Mouse (Mus musculus) midbrain, embryonic 10.5 days (tissue): ENCODE measurements around the gene Nop16. TPM values are rescaled to one million over a fixed set of nuclear protein-coding genes. Genes with fewer than 3 reads are reported as not detected.
A peak's percentile ranks its signal among the peaks of the same experiment; 100 is the strongest.

ENCODE experiments used
- DNase-seq: peaks from one replicate; pipeline ENCODE4 v3.0.0-alpha.2; 2017; ENCODE audit warnings: low spot score
- H3K27ac ChIP-seq: fragments of 300-500 bp; sonication (generic); replicated peaks from 2 replicates; pipeline ENCODE4 v1.5.1; 2016; ENCODE audit warnings: mild to moderate bottlenecking
- H3K27me3 ChIP-seq: fragments of 300-500 bp; sonication (generic); 2 replicates; pipeline ENCODE4 v1.6.1; 2016; ENCODE audit warnings: low read depth, mild to moderate bottlenecking; ENCODE audit not compliant: poor library complexity, severe bottlenecking
- H3K36me3 ChIP-seq: fragments of 300-500 bp; sonication (generic); 2 replicates; pipeline ENCODE4 v1.6.1; 2016; ENCODE audit warnings: mild to moderate bottlenecking, moderate library complexity
- H3K4me1 ChIP-seq: fragments of 300-500 bp; sonication (generic); 2 replicates; pipeline ENCODE4 v1.6.1; 2016
- H3K4me3 ChIP-seq: fragments of 300-500 bp; sonication (generic); 2 replicates; pipeline ENCODE4 v1.5.1; 2016; ENCODE audit warnings: mild to moderate bottlenecking, moderate library complexity
- H3K9me3 ChIP-seq: fragments of 300-500 bp; sonication (generic); replicated peaks from 2 replicates; pipeline ENCODE4 v1.6.1; 2016; ENCODE audit warnings: mild to moderate bottlenecking
- WGBS: fragments of 180-500 bp; shearing (Covaris S2); methylation state at CpG from one replicate; pipeline ENCODE4 v1.1.7; 2016; 5-methylcytosine and 5-hydroxymethylcytosine counted together
- polyA plus RNA-seq: library from polyadenylated mRNA; unstranded; fragments of >200 nt; fragmentation: Nextera tagmentation; extraction: Ambion mirVana; gene quantifications from 2 replicates; pipeline ENCODE4 v1.2.1, GENCODE M21; 2016

The Nop16 gene
- polyA plus RNA-seq, 1 experiment from 2014 or later = 105 TPM

GRCm38 (mm10) chr13:54609301-54609700 lies 19.4 kb upstream of the Nop16 start:
- no peak overlapping the region for H3K27ac ChIP-seq
- no peaks in the 10 kb centered on the region for H3K9me3 ChIP-seq
- DNase-seq = no peak
- no peaks in the 10 kb centered on the region for H3K36me3 ChIP-seq
- WGBS = 19% methylated on average over 1 of the region's 1 CpGs
- peaks cover 64% of the 10 kb centered on the region for H3K27me3 ChIP-seq
- H3K4me1 ChIP-seq = peaks cover 32% of the 10 kb centered on the region
- H3K4me3 ChIP-seq = no peak overlapping the region

- no peak for DNase-seq
- Histone ChIP-seq H3K27me3 (peaks cover 65% of the 10 kb centered on the region), H3K9me3 (no peaks in the 10 kb centered on the region), H3K36me3 (no peaks in the 10 kb centered on the region), H3K4me1 (peaks cover 38% of the 10 kb centered on the region), H3K4me3 (no peak overlapping the region), H3K27ac (no peak overlapping the region)
- WGBS = 10% methylated on average over 8 of the region's 8 CpGs
These were observed 18.8 kb upstream of the Nop16 start for GRCm38 (mm10) chr13:54608666-54609065.

- peaks cover 45% of the 10 kb centered on the region for H3K4me1 ChIP-seq
- WGBS = 84% methylated on average over 3 of the region's 3 CpGs
- no peak overlapping the region for H3K4me3 ChIP-seq
- DNase-seq = no peak
- no peak overlapping the region for H3K27ac ChIP-seq
- peaks cover 65% of the 10 kb centered on the region for H3K27me3 ChIP-seq
- no peaks in the 10 kb centered on the region for H3K9me3 ChIP-seq
- H3K36me3 ChIP-seq = no peaks in the 10 kb centered on the region
These were observed 18.1 kb upstream of the Nop16 start for GRCm38 (mm10) chr13:54608002-54608401.

- no peak overlapping the region for H3K4me3 ChIP-seq
- no peaks in the 10 kb centered on the region for H3K9me3 ChIP-seq
- WGBS = 80% methylated on average over 5 of the region's 5 CpGs
- peaks cover 50% of the 10 kb centered on the region for H3K4me1 ChIP-seq
- no peaks in the 10 kb centered on the region for H3K36me3 ChIP-seq
- no peak for DNase-seq
- peaks cover 70% of the 10 kb centered on the region for H3K27me3 ChIP-seq
- H3K27ac ChIP-seq = no peak overlapping the region
These were observed 17.3 kb upstream of the Nop16 start for GRCm38 (mm10) chr13:54607204-54607603.

- Histone ChIP-seq H3K27ac (no peak overlapping the region), H3K36me3 (no peaks in the 10 kb centered on the region), H3K27me3 (peaks cover 76% of the 10 kb centered on the region), H3K9me3 (no peaks in the 10 kb centered on the region), H3K4me3 (no peak overlapping the region), H3K4me1 (peaks cover 36% of the 10 kb centered on the region)
- 78% methylated on average over 5 of the region's 5 CpGs for WGBS
- DNase-seq = no peak
These were observed 15.5 kb upstream of the Nop16 start for GRCm38 (mm10) chr13:54605426-54605825.

GRCm38 (mm10) chr13:54604221-54604620 lies 14.3 kb upstream of the Nop16 start:
- no peak overlapping the region for H3K4me3 ChIP-seq
- no peaks in the 10 kb centered on the region for H3K9me3 ChIP-seq
- peaks cover 64% of the 10 kb centered on the region for H3K27me3 ChIP-seq
- no peak for DNase-seq
- peaks cover 6% of the 10 kb centered on the region; the same call in 1 of the 2 replicates for H3K36me3 ChIP-seq
- H3K27ac ChIP-seq = no peak overlapping the region
- WGBS = 40% methylated on average over 4 of the region's 4 CpGs
- peaks cover 30% of the 10 kb centered on the region for H3K4me1 ChIP-seq

- no peak overlapping the region for H3K4me3 ChIP-seq
- peaks cover 23% of the 10 kb centered on the region for H3K4me1 ChIP-seq
- H3K27ac ChIP-seq = no peak overlapping the region
- H3K36me3 ChIP-seq = peaks cover 12% of the 10 kb centered on the region; the same call in 1 of the 2 replicates
- H3K27me3 ChIP-seq = peaks cover 56% of the 10 kb centered on the region
- H3K9me3 ChIP-seq = 0 out of 2 replicates have a peak, but pooled peaks cover 2% of the 10 kb centered on the region
- DNase-seq = no peak
These were observed 13.6 kb upstream of the Nop16 start for GRCm38 (mm10) chr13:54603501-54603900.

GRCm38 (mm10) chr13:54602639-54603111 lies 12.8 kb upstream of the Nop16 start:
- H3K4me1 ChIP-seq = peaks cover 22% of the 10 kb centered on the region
- WGBS = 67% methylated on average over 3 of the region's 3 CpGs
- no peak overlapping the region for H3K27ac ChIP-seq
- no peak overlapping the region for H3K4me3 ChIP-seq
- peaks cover 50% of the 10 kb centered on the region for H3K27me3 ChIP-seq
- H3K9me3 ChIP-seq = 0 out of 2 replicates have a peak, but pooled peaks cover 2% of the 10 kb centered on the region
- DNase-seq = no peak
- H3K36me3 ChIP-seq = peaks cover 19% of the 10 kb centered on the region; the same call in 1 of the 2 replicates

GRCm38 (mm10) chr13:54598622-54599143 lies 8.8 kb upstream of the Nop16 start:
- Histone ChIP-seq H3K27me3 (peaks cover 17% of the 10 kb centered on the region), H3K4me1 (peaks cover 12% of the 10 kb centered on the region), H3K27ac (no peak overlapping the region), H3K9me3 (0 out of 2 replicates have a peak, but pooled peaks cover 2% of the 10 kb centered on the region), H3K4me3 (no peak overlapping the region), H3K36me3 (peaks cover 25% of the 10 kb centered on the region; the same call in 1 of the 2 replicates)
- DNase-seq = no peak
- WGBS = 89% methylated on average over 12 of the region's 12 CpGs

- 0 out of 2 replicates have a peak, but pooled peaks cover 2% of the 10 kb centered on the region for H3K9me3 ChIP-seq
- 79% methylated on average over 5 of the region's 5 CpGs for WGBS
- no peak overlapping the region for H3K27ac ChIP-seq
- DNase-seq = no peak
- peaks cover 8% of the 10 kb centered on the region for H3K27me3 ChIP-seq
- peaks cover 27% of the 10 kb centered on the region; the same call in 1 of the 2 replicates for H3K36me3 ChIP-seq
- H3K4me3 ChIP-seq = no peak overlapping the region
- H3K4me1 ChIP-seq = peaks cover under 1% of the 10 kb centered on the region; the same call in 1 of the 2 replicates
These were observed 7.0 kb upstream of the Nop16 start for GRCm38 (mm10) chr13:54596870-54597269.

GRCm38 (mm10) chr13:54596107-54596690 lies 6.3 kb upstream of the Nop16 start:
- 88% methylated on average over 8 of the region's 8 CpGs for WGBS
- no peak overlapping the region; the same call in 1 of the 2 replicates for H3K27ac ChIP-seq
- H3K4me1 ChIP-seq = peaks cover 7% of the 10 kb centered on the region
- H3K9me3 ChIP-seq = 0 out of 2 replicates have a peak, but pooled peaks cover 2% of the 10 kb centered on the region
- peaks cover 4% of the 10 kb centered on the region; the same call in 1 of the 2 replicates for H3K27me3 ChIP-seq
- no peak overlapping the region for H3K4me3 ChIP-seq
- peaks cover 27% of the 10 kb centered on the region; the same call in 1 of the 2 replicates for H3K36me3 ChIP-seq
- no peak for DNase-seq

- Histone ChIP-seq H3K27ac (no peak overlapping the region), H3K4me3 (no peak overlapping the region), H3K27me3 (no peaks in the 10 kb centered on the region), H3K36me3 (peaks cover 17% of the 10 kb centered on the region), H3K4me1 (peaks cover 22% of the 10 kb centered on the region), H3K9me3 (no peaks in the 10 kb centered on the region)
- no peak for DNase-seq
- 87% methylated on average over 11 of the region's 11 CpGs for WGBS
These were observed 3.7 kb upstream of the Nop16 start for GRCm38 (mm10) chr13:54593617-54594016.

- DNase-seq = no peak
- H3K27me3 ChIP-seq = no peaks in the 10 kb centered on the region
- peaks cover 26% of the 10 kb centered on the region for H3K4me1 ChIP-seq
- peaks cover 26% of the 10 kb centered on the region for H3K36me3 ChIP-seq
- WGBS = 90% methylated on average over 8 of the region's 8 CpGs
- H3K27ac ChIP-seq = no peak overlapping the region
- no peaks in the 10 kb centered on the region for H3K9me3 ChIP-seq
- 0 out of 2 replicates have a peak overlapping the region, but pooled peaks have one; percentile 93 for H3K4me3 ChIP-seq
These were observed 2.0 kb upstream of the Nop16 start for GRCm38 (mm10) chr13:54591776-54592356.
